Mouse (Mus musculus) forebrain, embryonic 16.5 days (tissue): Measurements from ENCODE around the gene Chrna7. TPM values are rescaled to one million over a fixed set of nuclear protein-coding genes. Genes with fewer than 3 reads are reported as not detected.

Experiments used
- ATAC-seq: fragments of 200-750 bp; cut with Nextera tagmentation; 2 replicates; pipeline ENCODE4 v1.8.0; 2017; ENCODE audit warnings: mild to moderate bottlenecking, moderate library complexity
- H3K27ac ChIP-seq: fragments of 300-500 bp; sonication (generic); 2 replicates; pipeline ENCODE4 v1.5.1; 2014; ENCODE audit warnings: low read length, control low read depth
- H3K27me3 ChIP-seq: fragments of 300-500 bp; sonication (generic); replicated peaks from 2 replicates; pipeline ENCODE4 v1.6.1; 2014; ENCODE audit warnings: low read length; ENCODE audit not compliant: control insufficient read depth, insufficient read depth
- H3K36me3 ChIP-seq: fragments of 300-500 bp; sonication (generic); 2 replicates; pipeline ENCODE4 v1.6.1; 2014; ENCODE audit not compliant: control insufficient read depth, insufficient read depth
- H3K4me1 ChIP-seq: fragments of 300-500 bp; sonication (generic); replicated peaks from 2 replicates; pipeline ENCODE4 v1.6.1; 2014; ENCODE audit warnings: low read length; ENCODE audit not compliant: control insufficient read depth, insufficient read depth
- H3K4me2 ChIP-seq: fragments of 300-500 bp; sonication (generic); 2 replicates; pipeline ENCODE4 v1.6.1; 2014; ENCODE audit warnings: mild to moderate bottlenecking, low read length, control low read depth
- H3K4me3 ChIP-seq: fragments of 300-500 bp; sonication (generic); replicated peaks from 2 replicates; pipeline ENCODE4 v1.5.1; 2014; ENCODE audit warnings: mild to moderate bottlenecking, low read length, control low read depth
- H3K9ac ChIP-seq: fragments of 300-500 bp; sonication (generic); replicated peaks from 2 replicates; pipeline ENCODE4 v1.6.1; 2014; ENCODE audit warnings: low read depth, low read length, control low read depth
- H3K9me3 ChIP-seq: fragments of 300-500 bp; sonication (generic); 2 replicates; pipeline ENCODE4 v1.6.1; 2016; ENCODE audit warnings: low read length; ENCODE audit not compliant: control insufficient read depth
- WGBS: fragments of 180-500 bp; shearing (Covaris S2); extraction: QIAGEN DNeasy Blood & Tissue Kit; methylation state at CpG from one replicate; pipeline ENCODE4 v1.1.7; 2014; 5-methylcytosine and 5-hydroxymethylcytosine counted together
- polyA plus RNA-seq: library from polyadenylated mRNA; unstranded; fragments of >200 nt; fragmentation: Nextera tagmentation; extraction: Ambion mirVana; gene quantifications from 2 replicates; pipeline ENCODE4 v1.2.1, GENCODE M21; 2015

The Chrna7 gene
- polyA plus RNA-seq, 1 experiment from 2014 or later, result 16.0 TPM

GRCm38 (mm10) chr7:63189647-63190534, 22.5 kb downstream of the Chrna7 start:
- H3K9me3 ChIP-seq, result no peaks in the 10 kb centered on the region
- H3K4me1 ChIP-seq, result peaks cover 6% of the 10 kb centered on the region; the same call in 1 of the 2 replicates
- no peak overlapping the region for H3K9ac ChIP-seq
- no peaks in the 10 kb centered on the region for H3K27me3 ChIP-seq
- H3K4me3 ChIP-seq, result no peak overlapping the region
- H3K27ac ChIP-seq, result peak overlapping the region; percentile 1
- H3K36me3 ChIP-seq, result no peaks in the 10 kb centered on the region
- 84% methylated on average over 13 of the region's 13 CpGs for WGBS
- peak; percentile 69 for ATAC-seq
- no peak overlapping the region for H3K4me2 ChIP-seq

DNA sequence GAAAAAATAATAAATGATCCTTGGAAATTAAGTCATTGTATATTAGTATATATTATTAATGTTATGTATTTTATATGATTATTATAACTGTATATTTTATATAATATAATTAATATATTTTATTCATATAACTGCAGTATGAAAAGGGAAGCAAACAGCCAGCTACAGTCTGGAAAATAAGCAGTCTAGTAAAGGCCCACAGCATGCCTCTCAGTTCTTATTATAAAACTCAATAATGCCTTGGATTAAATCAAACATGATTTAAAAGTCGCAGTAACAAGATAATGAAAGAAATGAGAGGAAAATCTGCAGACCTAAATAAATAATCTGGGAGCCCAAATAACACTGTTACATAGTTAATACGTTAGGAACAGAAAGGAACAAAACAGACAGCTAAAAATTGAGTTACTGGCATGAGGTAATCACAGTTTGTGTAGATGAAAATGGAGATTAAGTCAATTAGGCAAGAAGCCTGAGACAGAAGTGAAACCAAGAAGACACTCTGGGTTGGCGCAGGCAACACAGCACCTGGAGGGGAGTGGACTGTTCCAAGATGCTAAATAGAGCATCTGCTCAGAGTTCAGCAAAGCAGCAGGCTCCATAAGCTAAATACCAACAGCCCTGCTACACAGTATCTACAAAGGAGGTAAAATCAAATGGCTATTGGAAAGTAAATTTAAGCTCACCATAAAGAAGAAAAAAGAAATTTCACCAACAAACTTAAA, 42.1 kb downstream of the Chrna7 start:
- no peak overlapping the region for H3K4me2 ChIP-seq
- peak overlapping the region; percentile 69 for H3K27ac ChIP-seq
- H3K36me3 ChIP-seq, result no peaks in the 10 kb centered on the region
- no peaks in the 10 kb centered on the region for H3K4me1 ChIP-seq
- no peak overlapping the region for H3K4me3 ChIP-seq
- peak; percentile 97 for ATAC-seq
- no peak overlapping the region for H3K9ac ChIP-seq
- H3K27me3 ChIP-seq, result no peaks in the 10 kb centered on the region
- 40% methylated on average over 3 of the region's 3 CpGs for WGBS
- 0 out of 2 replicates have a peak, but pooled peaks cover 2% of the 10 kb centered on the region for H3K9me3 ChIP-seq

DNA sequence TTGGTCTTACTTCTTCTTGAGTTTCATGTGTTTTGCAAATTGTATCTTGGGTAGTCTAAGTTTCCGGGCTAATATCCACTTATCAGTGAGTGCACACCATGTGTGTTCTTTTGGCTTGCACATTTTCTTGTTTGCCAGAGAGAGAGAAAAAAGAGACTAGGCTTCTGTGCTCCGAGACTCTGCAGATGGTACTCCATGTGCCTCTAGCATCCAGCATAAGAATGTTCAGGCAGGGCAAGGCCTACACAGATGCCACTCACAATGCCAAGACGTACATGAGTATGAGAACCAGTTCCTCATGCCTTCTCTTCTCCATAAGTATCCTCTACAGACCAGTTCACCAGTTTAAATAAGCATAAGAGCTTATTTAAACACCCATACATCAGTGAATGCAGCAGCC, 47.8 kb downstream of the Chrna7 start:
- Histone ChIP-seq H3K27me3 (no peaks in the 10 kb centered on the region), H3K9me3 (no peaks in the 10 kb centered on the region), H3K9ac (no peak overlapping the region), H3K4me1 (peaks cover 9% of the 10 kb centered on the region), H3K4me2 (no peak overlapping the region), H3K36me3 (no peaks in the 10 kb centered on the region), H3K27ac (0 out of 2 replicates have a peak overlapping the region, but pooled peaks have one; percentile 21), H3K4me3 (no peak overlapping the region)
- peak; percentile 84 for ATAC-seq
- 65% methylated on average over 3 of the region's 3 CpGs for WGBS

- Histone ChIP-seq H3K4me3 (no peak overlapping the region), H3K27ac (no peak overlapping the region), H3K9me3 (no peaks in the 10 kb centered on the region), H3K9ac (no peak overlapping the region), H3K27me3 (no peaks in the 10 kb centered on the region), H3K4me2 (no peak overlapping the region), H3K36me3 (no peaks in the 10 kb centered on the region), H3K4me1 (peaks cover 9% of the 10 kb centered on the region)
- WGBS, result 17% methylated on average over 7 of the region's 7 CpGs
- ATAC-seq, result peak; percentile 77
These were observed 50.0 kb downstream of the Chrna7 start for GRCm38 (mm10) chr7:63162272-63162864.

DNA sequence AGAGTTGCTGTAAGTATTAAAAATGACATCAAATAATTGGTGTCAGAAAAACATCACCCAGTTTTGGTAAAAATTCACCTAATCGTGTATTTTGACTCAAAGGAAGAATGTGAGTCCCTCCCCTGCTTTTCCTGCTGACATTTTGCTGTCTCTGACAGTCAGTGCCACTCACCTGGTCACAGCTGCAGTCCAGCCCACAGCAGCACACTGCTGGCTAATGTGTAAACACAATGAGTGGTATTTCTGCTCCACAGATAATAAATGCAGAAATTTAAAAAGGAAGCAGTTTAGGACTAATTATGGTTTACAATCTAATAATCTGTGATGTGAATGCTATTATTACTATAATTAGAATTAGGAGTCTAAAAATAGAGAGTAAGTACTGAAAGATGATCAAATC, 59.1 kb downstream of the Chrna7 start:
- 65% methylated on average over 1 of the region's 1 CpGs for WGBS
- H3K9ac ChIP-seq, result no peak overlapping the region
- no peaks in the 10 kb centered on the region for H3K9me3 ChIP-seq
- H3K36me3 ChIP-seq, result no peaks in the 10 kb centered on the region
- ATAC-seq, result peak; percentile 64
- no peak overlapping the region for H3K4me2 ChIP-seq
- H3K4me3 ChIP-seq, result no peak overlapping the region
- H3K27ac ChIP-seq, result no peak overlapping the region; the same call in 1 of the 2 replicates
- H3K4me1 ChIP-seq, result no peaks in the 10 kb centered on the region
- no peaks in the 10 kb centered on the region for H3K27me3 ChIP-seq

DNA sequence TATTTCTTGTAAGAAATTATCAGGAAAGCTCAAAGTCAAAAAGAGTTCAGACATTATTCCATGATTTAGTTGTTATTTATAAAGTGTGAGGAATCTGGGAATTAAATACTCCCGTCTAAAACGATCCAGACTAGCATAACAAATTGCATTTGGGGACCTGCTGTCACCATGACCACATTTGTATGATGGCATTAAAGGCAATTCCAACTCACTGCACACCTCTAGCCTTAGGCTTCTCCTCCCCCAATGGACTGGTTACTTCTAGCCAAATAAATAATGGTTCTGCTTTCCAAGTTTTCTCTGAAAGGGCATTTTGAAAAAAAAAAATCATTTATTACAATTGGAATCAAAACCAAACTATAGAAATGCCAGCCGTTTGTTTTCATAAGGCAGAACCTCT, 63.6 kb downstream of the Chrna7 start:
- no peaks in the 10 kb centered on the region for H3K36me3 ChIP-seq
- WGBS, result 65% methylated on average over 3 of the region's 3 CpGs
- H3K9me3 ChIP-seq, result no peaks in the 10 kb centered on the region
- no peaks in the 10 kb centered on the region for H3K27me3 ChIP-seq
- no peak overlapping the region for H3K4me2 ChIP-seq
- H3K4me1 ChIP-seq, result no peaks in the 10 kb centered on the region
- no peak for ATAC-seq
- no peak overlapping the region for H3K4me3 ChIP-seq
- no peak overlapping the region for H3K9ac ChIP-seq
- H3K27ac ChIP-seq, result no peak overlapping the region

DNA sequence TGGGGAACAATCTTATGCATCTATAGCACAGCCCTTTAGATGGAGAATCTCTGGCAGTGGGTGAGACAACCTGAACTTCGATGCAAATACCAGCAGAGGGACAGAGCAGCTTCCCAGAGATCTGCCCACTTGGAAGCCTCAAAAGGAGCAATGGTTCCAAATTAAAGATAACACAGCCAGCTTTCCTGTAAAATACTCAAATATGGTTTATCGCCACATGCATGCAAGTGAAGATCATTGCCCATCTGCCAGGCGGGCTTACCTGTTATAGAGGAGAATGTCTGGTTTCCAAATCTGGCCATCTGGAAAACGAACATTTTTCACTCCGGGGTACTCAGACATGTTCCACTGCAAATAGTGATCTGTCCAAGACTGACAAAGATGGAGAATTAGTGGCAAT, 64.0 kb downstream of the Chrna7 start:
- Histone ChIP-seq H3K4me1 (no peaks in the 10 kb centered on the region), H3K9ac (no peak overlapping the region), H3K4me3 (no peak overlapping the region), H3K4me2 (no peak overlapping the region), H3K27ac (no peak overlapping the region), H3K36me3 (no peaks in the 10 kb centered on the region), H3K9me3 (no peaks in the 10 kb centered on the region), H3K27me3 (no peaks in the 10 kb centered on the region)
- ATAC-seq, result no peak
- 76% methylated on average over 5 of the region's 5 CpGs for WGBS

DNA sequence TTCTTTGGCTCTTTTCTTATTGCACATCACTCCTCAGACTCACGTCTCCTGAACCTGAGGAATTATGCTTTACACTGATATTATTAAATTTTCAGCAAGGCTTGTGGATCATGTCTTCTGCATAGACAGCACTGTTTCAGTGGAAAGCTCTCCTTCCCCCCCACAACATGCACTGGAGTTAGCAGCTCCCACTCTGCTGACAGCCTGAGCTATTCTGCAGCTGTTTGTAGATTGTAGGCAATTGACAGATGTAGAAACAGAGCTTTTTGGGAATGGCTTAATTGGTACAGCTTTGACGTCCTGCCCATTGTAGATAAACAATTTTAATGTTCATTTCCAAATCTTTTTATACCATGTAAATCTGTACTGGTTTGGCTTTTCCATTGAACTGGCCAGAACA, 89.8 kb downstream of the Chrna7 start:
- Histone ChIP-seq H3K9me3 (no peaks in the 10 kb centered on the region), H3K4me3 (no peak overlapping the region), H3K4me1 (no peaks in the 10 kb centered on the region), H3K27ac (no peak overlapping the region), H3K36me3 (no peaks in the 10 kb centered on the region), H3K27me3 (no peaks in the 10 kb centered on the region), H3K9ac (no peak overlapping the region), H3K4me2 (no peak overlapping the region)
- ATAC-seq, result peak; percentile 61; the same call in 1 of the 2 replicates
- WGBS, result 57% methylated on average over 2 of the region's 2 CpGs

- Histone ChIP-seq H3K9ac (no peak overlapping the region), H3K4me1 (peaks cover 3% of the 10 kb centered on the region; the same call in 1 of the 2 replicates), H3K36me3 (no peaks in the 10 kb centered on the region), H3K4me2 (no peak overlapping the region), H3K27me3 (no peaks in the 10 kb centered on the region), H3K4me3 (no peak overlapping the region), H3K9me3 (no peaks in the 10 kb centered on the region), H3K27ac (no peak overlapping the region)
- ATAC-seq, result no peak
- 2% methylated on average over 2 of the region's 2 CpGs for WGBS
These were observed 98.7 kb downstream of the Chrna7 start for GRCm38 (mm10) chr7:63113671-63114070.
